Mouse (Mus musculus): ENCODE results near the gene Wnk4.
A peak's percentile ranks its signal among the peaks of the same experiment; 100 is the strongest.

Gene Wnk4

DNA sequence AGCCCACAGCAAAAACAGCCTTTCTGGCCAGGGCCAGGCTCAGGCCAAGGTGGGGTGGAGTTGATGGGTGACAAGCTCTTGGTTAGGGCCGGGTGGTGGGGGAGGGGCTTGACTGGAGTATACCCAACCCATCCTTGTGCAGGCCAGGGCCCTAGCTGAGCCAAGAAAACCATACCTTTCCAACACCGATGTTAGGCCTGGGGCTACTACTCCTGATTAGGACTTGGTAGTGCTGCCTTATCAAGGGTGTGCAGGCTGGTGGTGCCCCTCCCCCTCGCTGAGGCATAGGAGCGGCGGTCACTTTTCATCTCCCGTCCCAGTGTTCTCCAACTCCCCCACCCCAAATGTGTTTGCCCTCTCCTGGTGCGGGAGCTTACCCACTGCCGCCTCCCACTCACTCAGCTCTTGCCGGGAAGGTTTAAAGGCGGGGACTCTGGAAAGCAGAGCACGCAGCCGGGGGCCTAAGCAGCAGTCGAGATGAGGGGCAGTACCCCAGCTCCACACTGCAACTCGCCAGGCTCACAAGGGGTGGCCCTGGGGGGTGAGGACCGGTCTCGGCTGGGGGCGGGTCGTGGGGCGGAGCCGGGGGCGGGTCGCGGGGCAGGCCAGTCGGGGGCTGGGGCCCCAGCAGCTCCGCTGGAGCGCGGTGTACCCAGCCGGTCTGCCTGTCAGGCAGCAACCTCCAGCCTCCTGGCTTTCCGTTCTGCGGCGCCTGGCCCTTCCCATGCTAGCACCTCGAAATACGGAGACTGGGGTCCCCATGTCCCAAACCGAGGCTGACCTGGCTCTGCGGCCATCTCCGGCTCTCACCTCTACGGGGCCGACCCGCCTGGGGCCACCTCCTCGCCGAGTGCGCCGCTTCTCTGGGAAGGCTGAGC, at the start of gene Wnk4:
Wnk4 (plus strand) TSS at position 620 of the 878 bp plus-strand sequence.
- DNase-seq (ENCODE audit: low spot score): peak; percentile 62

DNA sequence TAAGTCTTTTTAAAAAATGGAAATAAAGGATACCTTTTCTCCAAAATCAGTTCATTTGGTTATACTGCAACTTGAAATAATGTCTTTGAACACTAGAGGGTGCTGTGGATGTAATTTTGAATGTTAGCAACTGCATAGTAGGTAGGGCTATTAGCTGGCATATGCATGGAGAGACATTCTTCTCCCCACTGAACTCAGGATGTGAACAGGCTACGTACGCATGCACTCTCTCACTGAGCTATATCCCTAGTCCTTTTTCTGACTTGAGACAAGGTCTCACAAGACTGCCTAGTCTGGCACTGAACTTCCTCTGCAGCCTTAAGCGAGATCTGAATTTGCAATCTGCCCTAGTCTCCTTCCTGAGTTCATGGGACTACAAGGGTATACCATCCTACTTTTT, 48.4 kb upstream of the Wnk4 start:
- DNase-seq (ENCODE audit: low spot score): no peak

DNA sequence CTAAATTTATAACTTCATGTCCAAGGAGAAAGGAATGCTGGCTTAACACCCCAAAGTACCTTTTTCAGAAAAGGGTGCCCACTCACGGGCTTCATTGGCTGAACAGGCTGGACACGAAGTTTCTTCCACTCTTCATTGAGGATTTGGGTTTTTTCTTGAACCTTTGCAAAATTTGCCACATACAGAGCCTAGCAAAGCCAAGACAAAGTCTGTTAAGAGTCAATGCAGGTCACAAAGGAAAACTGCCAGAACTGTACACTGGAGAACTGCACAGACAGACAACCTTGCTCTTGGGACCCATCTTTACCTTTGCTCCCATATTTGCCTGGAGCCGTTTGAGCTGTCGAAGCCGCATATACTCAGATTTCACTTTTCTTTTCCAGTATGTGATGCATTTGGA, 43.4 kb upstream of the Wnk4 start:
- DNase-seq (ENCODE audit: low spot score): no peak

DNA sequence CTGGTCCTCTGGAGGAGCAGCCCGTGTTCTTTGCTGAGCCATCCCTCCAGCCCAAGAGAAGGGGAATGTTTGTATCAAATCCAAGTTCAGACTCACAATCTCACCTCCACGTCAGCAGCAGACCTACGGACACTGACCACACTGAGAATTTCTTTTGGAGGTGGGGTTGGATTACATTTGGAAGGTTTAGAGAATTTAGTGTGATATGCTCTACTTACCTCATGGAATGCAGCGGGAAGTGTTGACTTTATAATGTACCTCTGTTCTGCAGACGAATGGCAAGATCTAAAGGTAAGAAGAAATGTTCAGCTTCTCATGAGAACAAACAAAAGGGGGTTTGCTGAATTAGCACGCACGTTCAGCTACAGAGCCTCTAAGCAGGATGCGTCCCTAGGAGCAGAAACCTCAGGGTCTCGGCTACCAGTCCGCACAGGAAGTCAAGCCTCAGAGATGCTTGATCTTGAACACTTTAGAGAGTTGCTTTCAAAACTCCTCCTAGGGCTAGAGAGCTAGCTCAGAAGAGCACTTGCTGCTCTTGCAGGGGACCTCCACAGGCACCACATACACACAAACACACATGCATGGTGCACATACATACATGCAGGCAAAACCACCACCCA, 41.8 kb upstream of the Wnk4 start:
- no peak for DNase-seq (ENCODE audit: low spot score)

DNA sequence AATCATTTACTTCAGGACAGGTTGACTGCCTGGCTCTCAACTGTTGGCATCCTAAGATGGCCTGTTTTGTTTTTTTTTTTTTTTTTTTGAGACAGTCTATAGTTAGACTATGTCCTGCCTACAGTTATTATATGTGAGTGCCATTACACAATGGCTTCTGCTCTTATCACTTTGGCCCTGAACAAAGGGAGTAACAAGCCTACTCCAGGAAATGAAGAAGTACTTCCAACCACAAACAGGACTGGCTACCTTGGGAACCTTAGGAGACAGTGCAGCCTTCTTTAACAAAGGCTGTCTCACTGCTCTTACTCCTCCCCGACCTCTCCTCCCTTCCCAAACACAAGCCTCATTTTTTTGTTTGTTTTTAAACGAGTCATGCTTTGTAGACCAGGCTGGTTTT, 39.5 kb upstream of the Wnk4 start:
- DNase-seq (ENCODE audit: low spot score): no peak

DNA sequence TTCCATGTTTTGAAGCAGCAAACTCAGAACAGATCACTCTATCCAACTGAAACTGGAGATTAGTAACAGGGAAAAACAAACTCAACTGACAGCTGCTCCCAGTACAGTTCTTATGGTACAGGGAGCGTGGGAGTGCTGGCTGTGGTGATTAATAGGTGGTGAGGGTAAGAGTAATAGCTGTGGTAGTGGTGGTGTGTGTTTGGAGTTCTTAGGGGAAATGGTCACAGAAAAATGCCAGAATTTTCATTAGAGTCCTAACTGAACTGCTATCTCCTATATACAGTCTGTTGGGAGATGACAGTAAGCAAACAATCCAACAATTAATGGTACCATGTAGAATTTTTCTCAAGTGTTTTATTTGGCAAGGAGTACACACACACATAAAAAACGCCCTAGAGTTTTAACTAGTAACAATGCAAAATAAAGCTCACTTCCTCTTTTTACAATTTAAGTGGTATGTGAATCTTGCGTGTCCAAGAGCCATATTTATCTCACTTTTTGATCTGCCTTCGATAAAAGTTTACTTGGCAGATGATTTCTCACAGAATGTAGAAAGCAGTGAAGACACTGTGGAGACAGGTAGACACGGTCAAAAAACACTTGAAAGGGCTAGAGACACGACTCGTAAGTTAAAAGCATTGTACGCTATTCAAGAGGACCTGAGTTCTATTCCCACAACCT, 38.9 kb upstream of the Wnk4 start:
- no peak for DNase-seq (ENCODE audit: low spot score)

DNA sequence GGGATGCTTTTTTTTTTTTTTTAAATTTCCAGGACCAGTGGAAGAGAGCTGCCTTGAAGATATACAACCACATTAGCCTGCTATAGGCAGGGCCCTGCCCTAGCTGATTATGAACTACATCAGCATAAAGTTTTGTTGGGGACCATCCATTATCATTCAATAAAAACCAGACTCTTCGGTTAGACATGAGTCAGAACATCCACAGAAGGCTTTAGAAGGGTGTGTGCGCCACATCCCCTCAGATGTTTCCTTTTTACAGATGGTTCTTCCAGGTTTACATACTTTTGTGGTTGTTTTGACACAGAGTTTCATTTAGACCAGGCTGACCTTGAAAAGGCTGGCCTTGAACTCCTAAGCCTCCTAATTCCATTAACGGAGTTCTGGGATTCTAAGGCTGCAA, 36.0 kb upstream of the Wnk4 start:
- no peak for DNase-seq (ENCODE audit: low spot score)

DNA sequence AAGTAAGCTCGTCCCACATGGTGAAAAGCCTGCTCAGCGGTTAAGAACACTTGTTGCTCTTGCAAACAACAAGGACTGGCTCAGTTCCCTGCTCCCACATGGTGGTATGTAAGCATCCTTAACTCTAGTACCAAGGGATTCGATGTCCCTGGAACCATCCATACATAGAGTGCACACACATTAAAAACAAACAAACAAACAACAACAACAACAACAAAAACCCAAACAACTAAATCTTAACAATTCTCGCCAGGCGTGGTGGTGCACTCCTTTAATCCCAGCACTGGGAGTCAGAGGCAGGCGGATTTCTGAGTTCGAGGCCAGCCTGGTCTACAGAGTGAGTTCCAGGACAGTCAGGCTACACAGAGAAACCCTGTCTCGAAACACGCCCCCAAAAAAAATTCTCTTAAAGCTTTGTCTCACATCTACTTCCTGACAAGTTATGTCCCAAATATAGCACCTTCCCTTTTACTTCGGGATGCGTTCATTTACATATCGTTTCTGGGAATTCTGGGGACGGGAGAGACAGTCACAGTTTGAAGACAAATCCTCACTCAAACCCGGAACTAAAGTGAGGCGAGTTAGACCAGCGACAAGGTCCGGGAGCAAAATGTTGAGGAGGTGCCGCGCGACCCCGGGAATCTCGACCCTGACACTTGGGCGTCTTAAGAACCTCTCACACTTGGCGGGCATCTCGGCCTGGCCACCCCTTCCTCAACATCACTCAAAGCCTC, 34.9 kb upstream of the Wnk4 start:
- no peak for DNase-seq (ENCODE audit: low spot score)

DNA sequence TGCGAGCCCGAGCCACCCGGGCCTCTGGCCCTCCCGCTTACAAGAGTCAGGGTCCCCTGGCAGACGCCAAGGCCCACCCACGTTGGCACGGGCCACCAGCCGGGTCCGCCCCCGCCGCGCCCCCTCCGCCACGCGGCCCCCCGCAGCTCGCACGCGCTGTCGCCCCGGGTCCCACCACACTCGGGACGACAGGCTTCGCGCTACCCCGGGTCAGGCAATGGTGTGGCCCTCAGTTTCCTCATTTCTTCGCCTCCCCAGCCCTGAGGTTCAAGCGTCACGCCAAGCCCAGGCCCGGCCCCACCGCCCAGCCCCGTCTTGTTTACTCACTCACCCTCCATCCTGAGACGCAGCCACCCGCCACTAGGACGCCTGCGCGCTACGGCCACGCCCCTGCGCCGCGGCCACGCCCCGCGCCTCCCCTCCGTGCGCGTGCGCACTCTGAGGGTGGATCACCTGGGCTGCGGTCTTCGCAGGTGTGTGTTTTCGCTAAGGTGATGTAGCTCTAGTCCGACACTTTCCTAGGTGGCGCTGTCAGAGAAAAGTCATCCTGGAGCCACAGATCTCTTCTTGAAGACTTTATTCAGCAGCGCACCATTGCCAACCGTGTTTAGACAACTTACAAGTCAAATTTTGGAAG, 34.2 kb upstream of the Wnk4 start, which contains the start of gene Ezh1:
Ezh1 (minus strand) TSS at position 399 of the 637 bp plus-strand sequence.
- DNase-seq (ENCODE audit: low spot score): peak; percentile 79

DNA sequence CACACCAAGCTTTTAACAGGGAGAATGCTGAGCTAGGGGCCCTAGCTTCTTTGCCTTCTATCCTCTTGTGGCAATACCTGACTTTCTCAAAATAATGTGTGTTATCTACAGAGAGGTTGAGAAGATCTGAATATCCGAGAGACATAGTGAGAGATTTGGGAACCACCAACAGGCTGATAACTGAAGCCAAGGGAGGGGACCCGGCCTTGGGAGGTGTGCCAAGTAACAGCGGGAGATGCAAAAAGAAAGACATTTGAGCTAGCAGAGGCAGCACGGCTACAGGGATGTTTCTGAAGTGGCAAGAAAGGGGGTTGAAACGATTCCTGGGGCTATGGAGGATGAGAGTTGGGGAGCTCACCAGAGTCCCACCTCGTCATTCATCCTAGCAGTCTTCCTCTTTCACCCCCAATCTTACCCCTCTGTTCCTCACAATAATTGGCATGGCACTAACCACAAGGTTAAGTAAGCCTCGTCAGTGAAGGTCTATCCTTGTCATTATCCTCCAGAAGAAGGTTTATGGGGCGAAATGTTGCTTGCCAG, 30.9 kb upstream of the Wnk4 start:
- DNase-seq (ENCODE audit: low spot score): peak; percentile 73

DNA sequence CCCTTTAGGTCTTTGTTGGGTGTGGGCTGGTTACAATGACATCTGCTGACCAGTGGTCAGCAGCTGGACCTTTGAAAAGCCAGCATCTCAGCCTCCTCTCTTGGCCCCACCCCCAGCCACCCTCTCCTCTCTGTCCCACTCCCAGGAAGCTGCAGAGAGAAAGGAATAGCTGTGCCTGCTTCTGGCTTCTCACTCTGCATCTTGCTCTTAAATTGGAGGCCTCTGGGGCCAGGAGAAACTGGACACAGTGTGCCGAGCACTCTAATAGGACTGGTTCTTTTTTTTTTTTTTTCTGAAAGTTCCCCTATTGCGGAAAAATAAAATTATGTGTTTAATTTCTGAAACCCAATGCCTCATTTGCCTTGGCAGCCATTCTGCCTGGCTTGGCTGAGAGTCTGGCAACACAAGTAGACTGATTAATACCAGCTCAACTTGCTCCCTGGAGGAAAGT, 30.3 kb upstream of the Wnk4 start:
- DNase-seq (ENCODE audit: low spot score): no peak

DNA sequence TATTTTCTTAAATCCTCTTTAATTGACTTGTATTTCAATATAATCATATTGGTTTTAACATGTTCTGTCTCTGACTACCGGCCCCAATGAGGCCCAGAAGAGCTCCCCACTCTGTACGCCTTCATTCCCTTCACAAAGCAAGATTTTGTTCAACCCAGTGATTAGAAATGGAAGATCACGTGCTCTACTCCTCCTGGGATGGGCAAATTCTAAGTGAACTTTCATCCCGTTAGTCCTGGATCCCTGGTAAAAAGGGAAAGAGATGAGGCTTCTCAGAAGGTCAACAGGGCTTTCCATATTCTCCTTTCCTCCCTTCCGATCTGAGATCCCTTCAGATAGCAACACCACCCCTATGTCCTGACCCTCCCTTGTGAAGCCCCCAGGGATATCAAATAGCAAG, 29.8 kb upstream of the Wnk4 start:
- DNase-seq (ENCODE audit: low spot score): no peak

DNA sequence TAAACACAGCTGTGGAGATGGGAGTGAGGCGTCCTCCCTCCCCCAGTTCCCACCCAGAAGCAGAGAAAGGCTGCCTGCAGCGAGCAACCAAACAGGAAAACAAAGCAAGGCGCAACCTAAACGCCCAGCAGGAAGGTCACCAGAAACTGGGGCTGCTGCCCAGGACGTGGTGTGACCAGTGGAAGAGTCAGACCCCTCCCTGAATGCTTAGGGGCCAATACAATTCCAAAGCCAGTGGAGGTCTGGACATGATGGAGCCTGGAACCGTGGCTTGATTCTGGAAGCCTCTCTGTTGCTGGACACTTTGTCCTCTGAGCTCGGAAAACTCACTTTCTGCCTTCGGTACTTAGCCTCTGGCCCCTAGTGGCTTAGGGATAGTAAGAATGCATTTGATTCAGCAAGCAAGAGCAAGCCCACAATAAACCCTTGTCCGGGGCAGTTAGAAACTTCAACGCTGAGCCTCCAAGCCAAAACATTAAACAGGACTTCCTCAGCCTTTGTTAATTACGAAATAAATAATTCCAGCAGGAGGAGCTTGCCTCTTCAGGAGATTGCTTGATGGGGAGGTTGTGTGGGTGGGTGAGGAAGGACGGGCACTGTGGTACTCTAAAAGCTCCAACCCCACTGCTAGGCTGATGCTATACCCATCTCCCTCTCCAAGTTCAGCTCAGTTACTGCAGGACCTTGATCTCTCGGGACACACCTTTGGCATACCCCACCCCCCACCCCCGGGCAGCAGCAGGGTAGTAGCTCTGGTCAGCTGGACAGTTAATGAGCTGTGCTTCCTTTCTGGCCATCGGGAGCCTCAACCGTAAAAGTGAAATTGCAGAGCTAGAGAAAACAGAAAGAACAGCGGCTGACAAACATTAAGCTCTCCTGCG, 29.1 kb upstream of the Wnk4 start:
- DNase-seq (ENCODE audit: low spot score): peak; percentile 52

DNA sequence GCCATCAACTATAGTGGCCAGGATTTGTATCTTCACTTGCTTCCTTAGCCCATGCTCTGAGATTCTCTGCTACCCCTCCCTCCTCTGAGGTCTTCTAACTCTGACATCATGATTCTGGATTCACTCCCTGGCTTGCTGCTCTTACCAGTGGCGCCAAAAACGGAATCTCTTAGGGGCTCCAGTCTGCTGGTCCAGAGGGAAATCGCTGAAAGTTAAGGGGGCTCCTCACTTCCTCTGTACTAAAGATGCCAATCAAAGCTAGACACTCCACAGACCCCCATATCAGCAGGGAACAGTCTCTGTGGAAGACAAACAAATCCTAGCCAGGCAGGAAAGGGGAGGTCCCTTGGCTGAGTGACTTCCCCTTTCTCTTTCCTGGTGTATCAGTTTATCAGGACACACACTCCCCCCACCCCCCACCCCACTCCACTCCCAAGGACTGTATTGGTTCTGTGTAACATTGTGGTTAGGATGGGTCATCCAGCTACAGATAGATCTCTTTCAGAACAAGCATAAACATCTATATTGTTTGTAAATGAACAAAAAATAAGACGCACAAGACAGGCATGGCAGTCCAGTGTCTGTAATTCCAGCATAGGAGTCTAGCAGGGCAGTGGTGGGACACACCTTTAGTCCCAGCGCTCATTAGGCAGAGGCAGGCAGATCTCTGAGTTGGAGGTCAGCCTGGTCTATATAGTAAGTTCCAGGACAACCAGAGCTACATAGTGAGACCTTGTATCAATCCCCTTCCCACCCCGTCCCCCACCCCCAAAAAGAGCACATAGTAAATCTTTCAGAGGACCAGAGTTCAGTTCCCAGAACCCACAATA, 28.1 kb upstream of the Wnk4 start:
- DNase-seq (ENCODE audit: low spot score): no peak

DNA sequence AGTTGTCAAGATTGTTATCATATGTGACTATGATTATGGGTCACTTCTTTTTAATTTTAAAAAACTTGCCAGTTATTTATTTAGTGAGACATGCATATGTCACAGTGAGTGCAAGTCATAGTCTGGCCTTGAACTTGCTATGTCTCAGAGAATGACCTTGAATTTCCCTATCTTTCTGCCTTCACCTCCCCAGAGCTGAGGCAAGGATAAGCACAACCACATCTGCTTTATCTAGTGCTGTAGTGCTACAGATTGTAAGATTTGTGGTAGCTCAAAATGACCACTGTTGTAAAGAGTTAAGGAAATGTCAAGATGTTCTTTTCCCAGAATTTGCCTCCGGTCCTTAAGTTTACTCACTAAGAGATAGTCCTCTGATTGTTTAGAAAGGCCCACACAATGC, 27.1 kb upstream of the Wnk4 start:
- no peak for DNase-seq (ENCODE audit: low spot score)

DNA sequence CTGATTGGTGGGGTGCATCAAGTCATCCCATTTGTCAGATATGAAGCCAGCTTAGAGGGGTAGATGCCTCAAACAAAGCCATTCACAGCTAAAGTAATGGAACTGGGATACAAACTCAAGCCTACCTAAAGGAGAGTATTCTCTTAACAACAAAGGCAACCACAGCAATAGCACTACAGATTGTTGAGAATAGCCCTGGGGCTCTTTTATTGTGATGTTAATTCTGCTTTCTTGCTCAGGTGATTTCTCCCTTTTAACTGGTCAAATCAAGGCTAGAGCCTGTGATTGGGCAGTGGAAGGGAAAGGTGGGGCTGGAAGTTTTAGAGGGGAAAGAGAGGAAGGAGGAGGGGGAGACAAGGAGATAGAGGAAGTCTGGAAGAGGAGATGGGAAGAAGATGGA, 26.2 kb upstream of the Wnk4 start:
- DNase-seq (ENCODE audit: low spot score): no peak

DNA sequence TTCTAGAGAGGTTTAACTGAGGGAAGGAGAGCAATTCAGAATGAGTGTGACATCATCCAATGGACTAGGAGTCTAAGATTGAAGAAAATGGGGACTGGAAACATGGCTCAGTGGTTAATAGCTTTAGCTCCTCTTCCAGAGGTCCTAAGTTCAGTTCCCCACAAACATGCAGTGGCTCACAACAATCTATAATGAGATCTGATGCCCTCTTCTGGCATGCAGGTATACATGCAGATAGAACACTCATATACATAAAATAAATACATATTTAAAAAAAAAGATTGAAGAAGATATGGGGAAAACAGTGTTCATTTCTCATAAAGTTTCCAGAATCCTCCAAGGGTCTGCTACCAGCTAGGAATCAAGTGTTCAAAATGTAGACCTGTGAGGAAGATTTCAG, 24.9 kb upstream of the Wnk4 start:
- no peak for DNase-seq (ENCODE audit: low spot score)

DNA sequence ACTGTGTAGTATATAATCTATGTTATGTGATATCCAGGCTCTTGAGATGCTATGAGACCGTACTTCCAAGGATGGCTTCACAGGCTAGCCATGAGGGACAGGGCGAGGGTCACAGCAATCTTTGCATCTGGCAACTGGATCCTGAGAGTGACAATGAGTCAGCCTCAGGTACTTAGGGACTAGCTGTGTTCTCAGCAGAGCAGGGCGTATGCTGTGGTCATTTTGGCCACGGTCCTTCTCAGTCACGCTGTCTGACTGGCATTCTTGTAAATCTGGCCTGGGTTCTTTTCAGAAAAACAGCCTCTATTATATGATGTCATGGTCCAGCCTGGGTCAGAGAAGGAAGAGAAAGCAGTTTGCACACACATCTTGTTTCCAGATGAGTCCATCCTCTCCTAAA, 23.6 kb upstream of the Wnk4 start:
- DNase-seq (ENCODE audit: low spot score): no peak

DNA sequence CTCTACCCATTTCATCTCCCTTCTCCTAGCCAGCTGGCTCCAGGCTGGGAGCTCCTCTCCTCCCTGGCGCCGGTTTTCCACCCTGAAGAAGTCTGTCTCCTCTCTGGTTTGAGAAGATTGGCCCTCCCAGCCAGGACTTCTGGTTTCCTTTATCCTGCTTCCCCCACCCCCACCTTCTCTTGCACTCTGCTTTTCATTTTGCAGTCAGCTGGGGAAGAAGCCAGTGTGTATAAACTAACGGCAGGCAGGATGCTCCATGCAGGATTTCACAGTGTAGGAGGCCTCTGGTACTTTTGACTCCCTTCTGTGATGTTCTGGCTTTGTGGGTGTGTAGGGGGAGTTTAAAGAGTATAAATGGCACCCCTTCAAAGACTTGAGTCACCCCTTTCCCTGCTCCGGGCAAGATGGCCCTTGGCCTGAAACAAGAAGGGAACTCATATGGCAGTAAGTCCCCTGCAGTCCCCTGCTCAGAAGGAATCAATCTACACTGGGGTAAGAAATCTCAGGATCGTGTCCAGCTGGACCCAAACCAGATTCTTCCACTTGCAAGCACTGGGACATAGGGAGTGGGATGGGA, 22.2 kb upstream of the Wnk4 start:
- DNase-seq (ENCODE audit: low spot score): no peak
